Mouse (Mus musculus) right cerebral cortex, postnatal 36 days (tissue): Measurements from ENCODE around the gene Gm5662.
"Not testable (repeated sequence)": the region's sequence is repeated elsewhere in the genome, so short reads cannot be mapped to it uniquely, and the experiment has no call there.

Experiments
- DNase-seq, 2 experiments: peaks; one replicate each; pipeline ENCODE4 v3.0.0; 2022; ENCODE audit warnings: low spot score in 2 of 2, mixed read lengths in 1 of 2

The Gm5662 gene

GRCm38 (mm10) chr12:88274400-88274799 lies at the start of gene Gm5662:
Gene Gm5662, minus strand, starts transcription at chr12:88274500.
- DNase-seq = not testable (repeated sequence)

GRCm38 (mm10) chr12:88323926-88324325 lies 49.6 kb upstream of the Gm5662 start, which contains the start of gene Gm5039:
Gene Gm5039, minus strand, starts transcription at chr12:88324026.
- DNase-seq = not testable (repeated sequence)

- DNase-seq = no peak
Observed at GRCm38 (mm10) chr12:88314556-88314955, 40.3 kb upstream of the Gm5662 start.

- not testable (repeated sequence) for DNase-seq
Observed at GRCm38 (mm10) chr12:88297171-88297570, 22.9 kb upstream of the Gm5662 start.

- DNase-seq = not testable (repeated sequence)
Observed at GRCm38 (mm10) chr12:88293082-88293481, 18.8 kb upstream of the Gm5662 start.

- DNase-seq = not testable (repeated sequence)
Observed at GRCm38 (mm10) chr12:88285224-88285623, 10.9 kb upstream of the Gm5662 start.

- DNase-seq = no peak
Observed at GRCm38 (mm10) chr12:88257241-88257640, 17.1 kb downstream of the Gm5662 start.

- DNase-seq = not testable (repeated sequence)
Observed at GRCm38 (mm10) chr12:88255917-88256316, 18.4 kb downstream of the Gm5662 start.

GRCm38 (mm10) chr12:88250000-88250399 lies 24.3 kb downstream of the Gm5662 start, which contains the start of gene Gm8332:
Gene Gm8332, minus strand, starts transcription at chr12:88250100.
- DNase-seq = not testable (repeated sequence)

GRCm38 (mm10) chr12:88245786-88246185 lies 28.5 kb downstream of the Gm5662 start:
- DNase-seq = not testable (repeated sequence)

- not testable (repeated sequence) for DNase-seq
Observed at GRCm38 (mm10) chr12:88242940-88243339, 31.4 kb downstream of the Gm5662 start.
